Comparison of ENCODE assay signal across 8 mouse cellular contexts in genomic region chr17:23853292-23853691, GRCm38 (mm10). TPM values are rescaled to one million over a fixed set of nuclear protein-coding genes. Genes with fewer than 3 reads are reported as not detected.
A peak's percentile ranks its signal among the peaks of the same experiment; 100 is the strongest.
DNase-seq lines count a peak whose midpoint lies in the region; ATAC-seq lines count a peak whose summit lies in the region.

No protein-coding gene starts in this region.

- DNase-seq in midbrain, embryonic 10.5 days (ENCODE audit: low spot score) = peak; percentile 58
- peak; percentile 42 for DNase-seq in Muller cell, postnatal 12 days (ENCODE audit: inconsistent ontology term)
- DNase-seq in induced T-regulatory cell, adult 2 months (ENCODE audit: low read depth) = peak; percentile 72
- DNase-seq in spleen, postnatal 10 days (ENCODE audit: low spot score in 2 of 2) = peak; percentile 46 to 82
- no peak for DNase-seq in layer of hippocampus, adult 8-10 months (ENCODE audit: low spot score in 2 of 2)

- H3K27me3 ChIP-seq in midbrain, embryonic 10.5 days (ENCODE audit: low read depth, poor library complexity, severe bottlenecking) = no peaks in the 10 kb centered on the region
- H3K27me3 ChIP-seq in midbrain, embryonic 15.5 days (replicated peaks) = no peaks in the 10 kb centered on the region
- H3K27me3 ChIP-seq in lung, embryonic 15.5 days = no peaks in the 10 kb centered on the region

- no peaks in the 10 kb centered on the region for H3K4me1 ChIP-seq in midbrain, embryonic 10.5 days
- H3K4me1 ChIP-seq in midbrain, embryonic 15.5 days = no peaks in the 10 kb centered on the region
- H3K4me1 ChIP-seq in lung, embryonic 15.5 days = no peaks in the 10 kb centered on the region

- H3K4me3 ChIP-seq in midbrain, embryonic 10.5 days = no peak overlapping the region
- H3K4me3 ChIP-seq in midbrain, embryonic 15.5 days = no peak overlapping the region
- no peak overlapping the region for H3K4me3 ChIP-seq in lung, embryonic 15.5 days

- no peak for ATAC-seq in midbrain, embryonic 15.5 days (replicated peaks)
- ATAC-seq in common myeloid progenitor, adult 5-6 weeks (replicated peaks; ENCODE audit: low read depth, poor library complexity, severe bottlenecking) = peak; percentile 87
- peak; percentile 20; the same call in 1 of the 2 replicates for ATAC-seq in lung, embryonic 15.5 days (ENCODE audit: borderline replicate concordance, extremely low read depth, low FRiP score, low TSS enrichment)

- WGBS in midbrain, embryonic 10.5 days = 33% methylated on average over 5 of the region's 5 CpGs
- WGBS in midbrain, embryonic 15.5 days = 33% methylated on average over 5 of the region's 5 CpGs
- WGBS in lung, embryonic 15.5 days = 37% methylated on average over 5 of the region's 5 CpGs

- H3K4me2 ChIP-seq in midbrain, embryonic 15.5 days = no peak overlapping the region
- no peak overlapping the region for H3K4me2 ChIP-seq in lung, embryonic 15.5 days

- H3K36me3 ChIP-seq in midbrain, embryonic 10.5 days = no peaks in the 10 kb centered on the region
- H3K36me3 ChIP-seq in midbrain, embryonic 15.5 days (replicated peaks) = no peaks in the 10 kb centered on the region
- no peaks in the 10 kb centered on the region for H3K36me3 ChIP-seq in lung, embryonic 15.5 days

- no peak overlapping the region for H3K9ac ChIP-seq in midbrain, embryonic 15.5 days
- H3K9ac ChIP-seq in lung, embryonic 15.5 days = no peak overlapping the region

- H3K9me3 ChIP-seq in midbrain, embryonic 10.5 days (replicated peaks) = no peaks in the 10 kb centered on the region
- no peaks in the 10 kb centered on the region for H3K9me3 ChIP-seq in midbrain, embryonic 15.5 days
- H3K9me3 ChIP-seq in lung, embryonic 15.5 days = no peaks in the 10 kb centered on the region

- no peak overlapping the region for H3K27ac ChIP-seq in midbrain, embryonic 10.5 days (replicated peaks)
- no peak overlapping the region for H3K27ac ChIP-seq in midbrain, embryonic 15.5 days
- H3K27ac ChIP-seq in lung, embryonic 15.5 days = no peak overlapping the region

RNA-seq across cellular contexts. Expression of gene Prss41, which starts 9.3 kb away (rescaled TPM):
- 1.7 and 2.3 TPM in 2 replicates for polyA plus RNA-seq in midbrain, embryonic 10.5 days (2016; fragmentation: Nextera tagmentation; extraction: Ambion mirVana)
- 1.4 and 1.6 TPM in 2 replicates for polyA plus RNA-seq in midbrain, embryonic 15.5 days (2015; fragmentation: Nextera tagmentation; extraction: Ambion mirVana)
- total RNA-seq in common myeloid progenitor, adult 5-6 weeks (2017) = not detected in 2 replicates
- 1.1 and 1.3 TPM in 2 replicates for polyA plus RNA-seq in lung, embryonic 15.5 days (2015; fragmentation: Nextera tagmentation; extraction: Ambion mirVana)
- 1 to 10 TPM; 1.8 to 2.3 (median 2.0) TPM for total RNA-seq in layer of hippocampus, adult 8-10 months (2022)

RNA-seq across cellular contexts. Expression of gene Prss32, which starts 9.6 kb away (rescaled TPM):
- not detected in 2 replicates for polyA plus RNA-seq in midbrain, embryonic 10.5 days (2016; fragmentation: Nextera tagmentation; extraction: Ambion mirVana)
- not detected in 2 replicates for polyA plus RNA-seq in midbrain, embryonic 15.5 days (2015; fragmentation: Nextera tagmentation; extraction: Ambion mirVana)
- total RNA-seq in common myeloid progenitor, adult 5-6 weeks (2017) = not detected in 2 replicates
- polyA plus RNA-seq in lung, embryonic 15.5 days (2015; fragmentation: Nextera tagmentation; extraction: Ambion mirVana) = not detected in 2 replicates
- not detected for total RNA-seq in layer of hippocampus, adult 8-10 months (2022)

RNA-seq across cellular contexts. Expression of gene Prss21, which starts 14.6 kb away (rescaled TPM):
- not detected in 2 replicates for polyA plus RNA-seq in midbrain, embryonic 10.5 days (2016; fragmentation: Nextera tagmentation; extraction: Ambion mirVana)
- polyA plus RNA-seq in midbrain, embryonic 15.5 days (2015; fragmentation: Nextera tagmentation; extraction: Ambion mirVana) = not detected in 2 replicates
- total RNA-seq in common myeloid progenitor, adult 5-6 weeks (2017) = not detected in 2 replicates
- polyA plus RNA-seq in lung, embryonic 15.5 days (2015; fragmentation: Nextera tagmentation; extraction: Ambion mirVana) = not detected in 2 replicates
- not detected for total RNA-seq in layer of hippocampus, adult 8-10 months (2022)

RNA-seq across cellular contexts. Expression of gene Prss33, which starts 17.4 kb away (rescaled TPM):
- 0.28 and 0.52 TPM in 2 replicates for polyA plus RNA-seq in midbrain, embryonic 10.5 days (2016; fragmentation: Nextera tagmentation; extraction: Ambion mirVana)
- 0.15 and 0.22 TPM in 2 replicates for polyA plus RNA-seq in midbrain, embryonic 15.5 days (2015; fragmentation: Nextera tagmentation; extraction: Ambion mirVana)
- total RNA-seq in common myeloid progenitor, adult 5-6 weeks (2017) = not detected in 2 replicates
- polyA plus RNA-seq in lung, embryonic 15.5 days (2015; fragmentation: Nextera tagmentation; extraction: Ambion mirVana) = 0.12 TPM in 1 of 2 replicates, not detected in the other
- total RNA-seq in layer of hippocampus, adult 8-10 months (2022) = under 1 TPM in 1 of 4 experiments, not detected in 3; 0.38 TPM

RNA-seq across cellular contexts. Expression of gene Elob, which starts 24.4 kb away (rescaled TPM):
- polyA plus RNA-seq in midbrain, embryonic 10.5 days (2016; fragmentation: Nextera tagmentation; extraction: Ambion mirVana) = 1,078 TPM in 2 replicates
- polyA plus RNA-seq in midbrain, embryonic 15.5 days (2015; fragmentation: Nextera tagmentation; extraction: Ambion mirVana) = 1,171 and 1,223 TPM in 2 replicates
- 96.2 and 130 TPM in 2 replicates for total RNA-seq in common myeloid progenitor, adult 5-6 weeks (2017)
- 927 and 1,006 TPM in 2 replicates for polyA plus RNA-seq in lung, embryonic 15.5 days (2015; fragmentation: Nextera tagmentation; extraction: Ambion mirVana)
- total RNA-seq in layer of hippocampus, adult 8-10 months (2022) = 100 to 1,000 TPM; 314 to 381 (median 345) TPM

Comparison
In these comparisons a context has a peak if more than half of its experiments do, and no peak if none do; other contexts are left out.
1. DNase-seq: peak in midbrain, embryonic 10.5 days (single experiment), Muller cell, postnatal 12 days (single experiment), induced T-regulatory cell, adult 2 months (single experiment) and spleen, postnatal 10 days (2 of 2); none in layer of hippocampus, adult 8-10 months (0 of 2).